Mouse (Mus musculus): ENCODE results near the gene Clcn5. TPM values are rescaled to one million over a fixed set of nuclear protein-coding genes. Genes with fewer than 3 reads are reported as not detected.

The Clcn5 gene
- total RNA-seq, 1 experiment from 2014 or later, result 7.0 TPM

- ATAC-seq (ENCODE audit: extremely low read depth, insufficient number of reproducible peaks, low FRiP score, poor library complexity, severe bottlenecking), result no peak
Observed at GRCm38 (mm10) chrX:7204099-7204498, 115.1 kb downstream of the Clcn5 start.

GRCm38 (mm10) chrX:7203535-7203934 is 115.6 kb downstream of the Clcn5 start:
- no peak for ATAC-seq (ENCODE audit: extremely low read depth, insufficient number of reproducible peaks, low FRiP score, poor library complexity, severe bottlenecking)

DNA sequence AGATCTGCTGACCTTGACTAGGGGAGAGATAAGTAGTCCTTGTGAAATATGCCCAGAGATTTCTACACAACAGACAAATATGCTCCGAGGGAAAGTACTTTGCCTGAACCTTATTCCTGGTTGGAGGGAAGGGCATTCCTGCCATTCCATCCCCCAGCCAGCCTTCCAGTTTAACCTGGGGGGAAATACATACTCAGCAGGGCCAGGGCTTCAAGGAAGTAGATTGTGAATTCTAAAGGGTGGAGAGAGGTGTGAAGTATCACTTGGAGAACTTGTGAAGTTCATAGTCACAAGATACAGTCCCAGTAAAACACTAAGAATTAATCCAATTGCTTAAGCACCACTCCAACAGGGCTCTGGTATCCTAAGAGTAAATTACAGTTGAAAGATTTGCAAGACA is 121.3 kb downstream of the Clcn5 start:
- ATAC-seq (ENCODE audit: extremely low read depth, insufficient number of reproducible peaks, low FRiP score, poor library complexity, severe bottlenecking), result no peak

- ATAC-seq (ENCODE audit: extremely low read depth, insufficient number of reproducible peaks, low FRiP score, poor library complexity, severe bottlenecking), result no peak
Observed at GRCm38 (mm10) chrX:7190816-7191215, 128.3 kb downstream of the Clcn5 start.

DNA sequence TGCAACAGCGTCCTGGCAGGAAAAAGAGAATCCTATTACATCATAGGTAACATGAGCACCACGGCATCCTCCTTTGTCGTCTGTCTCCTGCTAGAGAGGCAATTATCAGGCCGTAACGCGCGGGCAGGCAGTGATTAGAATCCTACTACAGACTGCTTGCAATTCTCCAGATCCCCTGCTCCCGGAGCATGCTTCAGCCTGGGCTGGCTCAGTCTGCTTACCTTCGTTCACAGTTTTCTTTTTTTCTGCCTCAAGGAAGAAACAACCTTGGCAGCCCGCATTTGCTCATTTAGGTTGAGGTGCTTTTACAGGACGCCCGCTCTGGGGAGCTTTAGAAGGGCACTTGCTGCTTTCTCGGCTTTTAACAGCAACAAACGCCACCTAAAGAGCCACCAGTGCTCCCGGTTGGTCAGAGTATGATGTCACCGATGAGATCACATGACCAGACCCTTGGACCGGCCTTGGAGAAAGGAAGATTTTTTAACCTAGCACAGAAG is 130.8 kb downstream of the Clcn5 start:
- no peak for ATAC-seq (ENCODE audit: extremely low read depth, insufficient number of reproducible peaks, low FRiP score, poor library complexity, severe bottlenecking)

- no peak for ATAC-seq (ENCODE audit: extremely low read depth, insufficient number of reproducible peaks, low FRiP score, poor library complexity, severe bottlenecking)
Observed at GRCm38 (mm10) chrX:7187455-7188310, 131.5 kb downstream of the Clcn5 start.

- ATAC-seq (ENCODE audit: extremely low read depth, insufficient number of reproducible peaks, low FRiP score, poor library complexity, severe bottlenecking), result peak; percentile 54; the same call in 1 of the 2 replicates
Observed at GRCm38 (mm10) chrX:7170156-7170555, 149.0 kb downstream of the Clcn5 start.

DNA sequence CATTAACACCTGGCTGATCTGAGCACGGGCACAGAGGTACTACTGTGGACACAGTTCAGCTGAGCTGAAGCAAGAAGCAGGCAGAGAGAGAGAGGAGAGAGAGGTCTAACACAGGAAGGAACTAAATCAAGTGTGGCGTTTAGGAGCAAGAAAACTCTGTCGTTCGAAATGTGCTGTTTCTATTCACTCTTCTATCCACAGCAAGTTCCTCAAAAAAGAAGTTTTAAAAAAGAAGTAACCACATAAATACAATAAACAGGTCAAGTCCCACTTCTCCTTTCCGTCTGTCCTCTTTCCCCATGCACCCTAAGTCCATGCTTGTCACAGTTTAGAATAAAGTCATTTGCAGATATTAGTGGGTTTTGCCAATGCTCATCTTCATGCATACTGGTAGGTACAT is 150.4 kb downstream of the Clcn5 start:
- peak; percentile 68 for ATAC-seq (ENCODE audit: extremely low read depth, insufficient number of reproducible peaks, low FRiP score, poor library complexity, severe bottlenecking)

DNA sequence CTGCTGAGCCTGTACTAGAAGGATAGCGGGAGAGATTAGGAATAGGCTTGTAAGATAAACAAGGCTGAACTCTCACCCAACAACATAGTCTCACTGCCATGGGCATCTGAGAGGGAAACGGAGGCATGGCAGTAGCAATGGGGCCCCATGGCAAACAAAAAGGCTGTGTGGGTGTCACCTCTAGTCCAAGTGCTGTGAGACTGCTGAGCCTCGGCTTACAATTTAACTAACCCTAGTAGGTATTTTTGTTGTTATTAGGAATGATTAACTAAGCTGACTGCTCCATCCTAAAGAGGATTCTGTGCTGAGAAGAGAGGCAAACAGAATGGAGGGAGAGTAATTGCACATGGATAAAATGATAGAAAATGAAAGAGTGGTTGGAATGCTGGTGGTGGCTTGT is 161.2 kb downstream of the Clcn5 start:
- ATAC-seq (ENCODE audit: extremely low read depth, insufficient number of reproducible peaks, low FRiP score, poor library complexity, severe bottlenecking), result no peak

- no peak for ATAC-seq (ENCODE audit: extremely low read depth, insufficient number of reproducible peaks, low FRiP score, poor library complexity, severe bottlenecking)
Observed at GRCm38 (mm10) chrX:7156026-7156732, 163.0 kb downstream of the Clcn5 start.

DNA sequence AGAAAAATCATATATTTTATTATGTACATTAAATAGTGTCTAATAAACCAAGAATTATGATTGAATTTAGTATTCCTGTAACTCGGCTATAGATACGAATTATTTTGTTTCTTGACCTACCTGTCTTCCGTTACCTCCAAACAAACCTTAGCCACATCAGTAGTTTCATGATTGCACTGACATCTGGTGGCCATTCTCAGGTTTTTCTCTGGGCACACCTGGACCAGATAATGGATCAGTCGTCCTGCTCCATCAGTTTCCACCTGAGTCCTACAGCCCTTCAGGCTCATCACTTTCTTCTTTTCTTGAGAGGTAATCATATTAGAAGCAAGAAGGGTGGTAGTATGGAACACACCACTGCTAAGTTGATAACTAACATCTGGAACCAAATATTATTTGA is 169.0 kb downstream of the Clcn5 start:
- no peak for ATAC-seq (ENCODE audit: extremely low read depth, insufficient number of reproducible peaks, low FRiP score, poor library complexity, severe bottlenecking)

GRCm38 (mm10) chrX:7146156-7146555 is 173.0 kb downstream of the Clcn5 start:
- ATAC-seq (ENCODE audit: extremely low read depth, insufficient number of reproducible peaks, low FRiP score, poor library complexity, severe bottlenecking), result no peak

DNA sequence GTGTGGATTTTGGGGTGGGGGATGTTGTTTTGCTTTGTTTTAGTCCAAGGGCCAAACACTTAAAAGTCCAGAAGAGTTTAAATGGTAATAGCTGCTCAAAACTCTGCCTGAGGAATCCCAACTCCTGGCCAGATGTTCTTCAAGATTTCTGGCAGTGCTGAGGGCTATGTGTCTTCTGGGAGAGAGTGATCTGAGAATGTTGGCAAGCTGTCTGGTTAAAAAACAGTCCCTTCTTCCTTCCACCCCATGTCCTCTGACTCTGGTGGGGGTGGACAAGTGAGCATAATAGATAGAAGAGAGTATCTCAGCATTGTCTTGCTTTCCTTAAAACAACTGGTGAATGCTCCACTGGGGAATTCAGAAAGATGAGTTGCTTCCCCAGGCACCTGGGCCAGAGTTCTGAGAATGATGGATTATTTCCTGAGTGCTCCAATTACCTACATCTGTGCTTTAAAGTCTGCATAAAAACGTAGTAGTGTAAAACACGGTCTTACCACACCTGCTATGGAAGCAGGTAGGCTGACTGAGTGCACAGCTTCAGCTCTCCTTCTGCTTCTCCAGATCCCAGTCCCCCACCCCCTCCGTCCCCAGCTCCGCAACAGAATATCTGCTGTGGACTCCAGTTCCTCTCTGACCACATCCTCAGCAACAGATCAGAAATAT is 197.4 kb downstream of the Clcn5 start:
- ATAC-seq (ENCODE audit: extremely low read depth, insufficient number of reproducible peaks, low FRiP score, poor library complexity, severe bottlenecking), result no peak

GRCm38 (mm10) chrX:7114885-7115284 is 204.3 kb downstream of the Clcn5 start:
- ATAC-seq (ENCODE audit: extremely low read depth, insufficient number of reproducible peaks, low FRiP score, poor library complexity, severe bottlenecking), result no peak

Other genes starting within 250 kb of the Clcn5 start
- 0.12 and 0.25 TPM in 2 replicates for gene Usp27x, start 56.5 kb upstream of the Clcn5 start, total RNA-seq (2017)